Mouse (Mus musculus): ENCODE results near the gene Adpgk.

Gene Adpgk

DNA sequence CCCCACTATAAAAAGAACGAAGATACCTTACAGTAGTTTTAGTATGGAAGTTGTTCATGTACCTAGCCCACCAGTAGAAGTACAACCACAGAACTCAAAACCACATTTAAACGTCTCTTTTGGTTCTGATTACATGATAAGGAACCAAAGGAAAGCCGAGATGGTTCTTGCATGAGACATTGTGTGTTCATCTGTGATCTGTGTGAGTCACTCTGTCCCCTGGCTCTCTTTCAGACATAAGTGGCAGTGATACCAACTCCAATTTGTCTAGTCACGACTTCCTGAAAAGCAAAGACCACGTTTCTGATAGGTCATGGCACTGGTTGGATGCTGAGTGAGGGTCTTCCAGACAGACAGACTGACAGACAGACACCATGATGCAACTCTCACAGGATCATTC is 77.9 kb downstream of the Adpgk start:
- no peak for DNase-seq (ENCODE audit: low read depth in 2 of 2, low spot score in 2 of 2)

DNA sequence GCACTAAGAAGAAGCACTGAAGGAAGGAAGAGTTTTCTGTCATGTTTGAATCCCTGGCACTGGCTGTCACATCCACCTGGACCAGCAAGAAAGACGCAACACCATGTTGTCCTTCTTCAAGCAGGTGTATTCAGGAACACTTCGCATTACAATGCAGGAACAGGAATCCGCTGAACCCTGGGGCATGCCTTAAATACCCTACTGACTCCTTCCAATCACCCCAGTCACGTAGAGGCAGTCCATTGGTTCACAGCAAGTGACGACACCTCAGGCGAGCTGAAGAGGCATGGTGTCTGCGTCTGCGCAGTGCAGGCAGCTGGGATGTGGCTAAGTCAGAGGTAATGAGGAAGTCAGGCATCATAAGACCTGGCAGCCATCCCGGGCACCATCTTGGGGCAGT is 78.3 kb downstream of the Adpgk start:
- no peak for DNase-seq (ENCODE audit: low read depth in 2 of 2, low spot score in 2 of 2)
